Mouse (Mus musculus) lung, embryonic 14.5 days (tissue): ENCODE measurements at regions not wholly inside any gene's neighbourhood (a gene's known extent, or its start where the extent isn't known, plus 50 kb on each side); places are given as distances from the start of the nearest gene placed in this dataset.

Source experiments
- ATAC-seq: fragments of 200-750 bp; cut with Nextera tagmentation; 2 replicates; pipeline ENCODE4 v1.8.0; 2017; ENCODE audit warnings: mild to moderate bottlenecking, moderate TSS enrichment, moderate library complexity; ENCODE audit not compliant: insufficient read depth
- DNase-seq: peaks from one replicate; pipeline ENCODE4 v3.0.0-alpha.2; 2015
- H3K27ac ChIP-seq: fragments of 300-500 bp; sonication (generic); 2 replicates; pipeline ENCODE4 v1.5.1; 2014; ENCODE audit warnings: low read depth, mild to moderate bottlenecking, moderate library complexity
- H3K27me3 ChIP-seq: fragments of 300-500 bp; sonication (generic); 2 replicates; pipeline ENCODE4 v1.6.1; 2014; ENCODE audit warnings: low read length, control low read depth; ENCODE audit not compliant: insufficient read depth
- H3K36me3 ChIP-seq: fragments of 300-500 bp; sonication (generic); 2 replicates; pipeline ENCODE4 v1.6.1; 2014; ENCODE audit warnings: control low read depth; ENCODE audit not compliant: insufficient read depth
- H3K4me1 ChIP-seq: fragments of 300-500 bp; sonication (generic); 2 replicates; pipeline ENCODE4 v1.6.1; 2014; ENCODE audit warnings: antibody characterized with exemption, control low read depth; ENCODE audit not compliant: insufficient read depth
- H3K4me2 ChIP-seq: fragments of 300-500 bp; sonication (generic); 2 replicates; pipeline ENCODE4 v1.6.1; 2014; ENCODE audit warnings: mild to moderate bottlenecking
- H3K4me3 ChIP-seq: fragments of 300-500 bp; sonication (generic); 2 replicates; pipeline ENCODE4 v1.5.1; 2014; ENCODE audit warnings: low read depth, low read length
- H3K9ac ChIP-seq: fragments of 300-500 bp; sonication (generic); 2 replicates; pipeline ENCODE4 v1.6.1; 2014
- H3K9me3 ChIP-seq: fragments of 300-500 bp; sonication (generic); 2 replicates; pipeline ENCODE4 v1.6.1; 2016; ENCODE audit warnings: low read depth, low read length, control low read depth
- CTCF ChIP-seq: IDR thresholded peaks from 2 replicates; pipeline ENCODE4 v1.5.1; 2016; ENCODE audit warnings: antibody characterized with exemption, low read depth
- WGBS: fragments of 180-500 bp; shearing (Covaris S2); extraction: QIAGEN DNeasy Blood & Tissue Kit; methylation state at CpG from one replicate; pipeline ENCODE4 v1.1.7; 2014; 5-methylcytosine and 5-hydroxymethylcytosine counted together

- H3K27me3 ChIP-seq: no peaks in the 10 kb centered on the region
- WGBS: 73% methylated on average over 3 of the region's 3 CpGs
- no peaks in the 10 kb centered on the region for H3K9me3 ChIP-seq
- no peaks in the 10 kb centered on the region for H3K36me3 ChIP-seq
- ATAC-seq: no peak
- no peak for DNase-seq
- H3K9ac ChIP-seq: no peak overlapping the region
- no peak overlapping the region for H3K4me2 ChIP-seq
- no peak for TF ChIP-seq CTCF
- H3K4me3 ChIP-seq: no peak overlapping the region
- no peak overlapping the region for H3K27ac ChIP-seq
- H3K4me1 ChIP-seq: no peaks in the 10 kb centered on the region
Observed at GRCm38 (mm10) chr3:157842872-157843271, 82.0 kb downstream of the Cth start.

GRCm38 (mm10) chr3:157841164-157841719, 83.6 kb downstream of the Cth start:
- no peak for ATAC-seq
- TF ChIP-seq CTCF: no peak
- WGBS: 60% methylated on average over 2 of the region's 2 CpGs
- no peaks in the 10 kb centered on the region for H3K9me3 ChIP-seq
- DNase-seq: no peak
- no peaks in the 10 kb centered on the region for H3K27me3 ChIP-seq
- H3K27ac ChIP-seq: no peak overlapping the region
- no peaks in the 10 kb centered on the region for H3K36me3 ChIP-seq
- no peak overlapping the region for H3K4me2 ChIP-seq
- no peak overlapping the region for H3K9ac ChIP-seq
- H3K4me1 ChIP-seq: no peaks in the 10 kb centered on the region
- no peak overlapping the region for H3K4me3 ChIP-seq

GRCm38 (mm10) chr3:157804307-157804706, 120.6 kb downstream of the Cth start:
- no peak overlapping the region for H3K4me3 ChIP-seq
- no peaks in the 10 kb centered on the region for H3K27me3 ChIP-seq
- H3K9me3 ChIP-seq: no peaks in the 10 kb centered on the region
- ATAC-seq: no peak
- no peak overlapping the region for H3K27ac ChIP-seq
- no peak for TF ChIP-seq CTCF
- DNase-seq: no peak
- H3K36me3 ChIP-seq: no peaks in the 10 kb centered on the region
- no peak overlapping the region for H3K9ac ChIP-seq
- no peak overlapping the region for H3K4me2 ChIP-seq
- 71% methylated on average over 3 of the region's 3 CpGs for WGBS
- no peaks in the 10 kb centered on the region for H3K4me1 ChIP-seq

- Histone ChIP-seq H3K36me3 (no peaks in the 10 kb centered on the region), H3K27me3 (no peaks in the 10 kb centered on the region), H3K9me3 (no peaks in the 10 kb centered on the region), H3K4me3 (no peak overlapping the region), H3K4me2 (no peak overlapping the region), H3K27ac (no peak overlapping the region), H3K4me1 (no peaks in the 10 kb centered on the region), H3K9ac (no peak overlapping the region)
- no peak for TF ChIP-seq CTCF
- DNase-seq (no peak), ATAC-seq (no peak)
- WGBS: 64% methylated on average over 4 of the region's 4 CpGs
Observed at GRCm38 (mm10) chr3:157803356-157803755, 121.5 kb downstream of the Cth start.

GRCm38 (mm10) chr3:157787559-157788256, 137.2 kb downstream of the Cth start:
- Histone ChIP-seq H3K27me3 (no peaks in the 10 kb centered on the region), H3K4me1 (no peaks in the 10 kb centered on the region), H3K4me3 (no peak overlapping the region), H3K27ac (no peak overlapping the region), H3K4me2 (no peak overlapping the region), H3K9me3 (no peaks in the 10 kb centered on the region), H3K9ac (no peak overlapping the region), H3K36me3 (no peaks in the 10 kb centered on the region)
- DNase-seq (peak; percentile 36), ATAC-seq (peak; percentile 44; the same call in 1 of the 2 replicates)
- TF ChIP-seq CTCF: no peak
- WGBS: 40% methylated on average over 4 of the region's 4 CpGs

GRCm38 (mm10) chr3:157781071-157781470, 143.8 kb downstream of the Cth start:
- no peak for TF ChIP-seq CTCF
- 30% methylated on average over 4 of the region's 4 CpGs for WGBS
- peak; percentile 61 for DNase-seq
- Histone ChIP-seq H3K4me3 (no peak overlapping the region), H3K4me1 (peaks cover 4% of the 10 kb centered on the region; the same call in 1 of the 2 replicates), H3K9me3 (no peaks in the 10 kb centered on the region), H3K36me3 (no peaks in the 10 kb centered on the region), H3K4me2 (no peak overlapping the region), H3K27ac (no peak overlapping the region), H3K27me3 (no peaks in the 10 kb centered on the region), H3K9ac (no peak overlapping the region)
- peak; percentile 98 for ATAC-seq

- TF ChIP-seq CTCF: no peak
- WGBS: 91% methylated on average over 1 of the region's 1 CpGs
- Histone ChIP-seq H3K4me3 (no peak overlapping the region), H3K9me3 (no peaks in the 10 kb centered on the region), H3K36me3 (no peaks in the 10 kb centered on the region), H3K9ac (no peak overlapping the region), H3K4me2 (no peak overlapping the region), H3K27ac (no peak overlapping the region), H3K27me3 (no peaks in the 10 kb centered on the region), H3K4me1 (peaks cover 4% of the 10 kb centered on the region; the same call in 1 of the 2 replicates)
- ATAC-seq (no peak), DNase-seq (no peak)
Observed at GRCm38 (mm10) chr3:157777779-157778178, 147.1 kb downstream of the Cth start.
